Mouse (Mus musculus) common myeloid progenitor, adult 5-6 weeks (primary cell): ENCODE results near the gene Med27. TPM values are rescaled to one million over a fixed set of nuclear protein-coding genes. Genes with fewer than 3 reads are reported as not detected.

Experiments used
- ATAC-seq: replicated peaks from 2 replicates; pipeline ENCODE4 v1.8.0; 2016; ENCODE audit warnings: low read depth, mild to moderate bottlenecking, moderate TSS enrichment, inconsistent platforms; ENCODE audit not compliant: poor library complexity, severe bottlenecking
- total RNA-seq: library from RNA; stranded (forward); fragments of 200-1000, 187-1606 nt; gene quantifications from 2 replicates; pipeline ENCODE4 v1.2.3, GENCODE M21; 2017

The Med27 gene
- total RNA-seq, 1 experiment from 2014 or later = 21.3 TPM

- ATAC-seq = no peak
Observed at GRCm38 (mm10) chr2:29391086-29391485, 44.5 kb downstream of the Med27 start.

DNA sequence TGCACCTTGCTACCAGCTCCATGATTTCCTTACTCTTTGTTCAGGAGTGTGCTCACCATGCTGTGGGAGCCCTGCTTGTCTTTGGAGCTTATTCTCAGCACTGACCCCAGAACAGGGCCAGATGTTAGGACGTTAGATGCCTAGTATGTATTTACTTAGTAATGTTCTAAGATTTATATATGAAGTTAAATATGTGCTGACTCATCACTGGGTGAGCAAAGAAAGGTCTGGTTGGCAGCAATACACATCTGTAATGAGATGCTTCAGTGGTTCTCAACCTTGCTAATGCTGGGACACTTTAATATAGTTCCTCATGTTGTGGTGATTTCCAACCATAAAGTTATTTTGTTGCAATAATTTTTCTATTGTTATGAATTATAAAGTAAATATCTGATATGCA, 45.4 kb downstream of the Med27 start:
- no peak for ATAC-seq

- ATAC-seq = no peak
Observed at GRCm38 (mm10) chr2:29400234-29400633, 53.6 kb downstream of the Med27 start.

- ATAC-seq = no peak
Observed at GRCm38 (mm10) chr2:29400812-29401211, 54.2 kb downstream of the Med27 start.

GRCm38 (mm10) chr2:29401868-29402267, 55.2 kb downstream of the Med27 start:
- 0 out of 2 replicates have a peak, but pooled peaks have one; percentile 19 for ATAC-seq

DNA sequence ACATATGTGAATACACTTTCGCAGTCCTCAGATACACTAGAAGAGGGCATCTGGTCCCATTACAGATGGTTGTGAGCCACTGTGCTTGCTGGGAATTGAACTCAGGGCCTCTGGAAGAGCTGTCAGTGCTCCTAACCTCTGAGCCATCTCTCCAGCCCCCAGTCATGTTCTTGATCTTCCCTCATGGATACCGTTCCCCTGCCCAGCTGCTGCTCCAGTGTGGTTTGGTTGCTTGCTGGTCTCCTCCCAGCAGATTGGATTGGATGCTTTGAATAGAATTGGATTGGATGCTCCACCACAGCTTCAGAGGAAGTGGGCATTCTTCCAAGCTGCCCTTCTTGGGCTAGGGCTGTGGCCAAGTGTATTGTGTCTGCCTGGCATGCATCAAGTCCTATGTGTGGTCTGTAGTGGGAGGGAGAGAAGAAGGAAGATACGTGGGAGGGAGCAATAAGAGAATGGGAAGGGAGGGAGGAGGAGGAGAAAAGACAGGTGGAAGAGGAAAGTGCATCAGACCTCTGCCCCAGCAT, 56.0 kb downstream of the Med27 start:
- peak; percentile 39 for ATAC-seq

GRCm38 (mm10) chr2:29403799-29404530, 57.3 kb downstream of the Med27 start:
- no peak for ATAC-seq

GRCm38 (mm10) chr2:29404931-29405330, 58.3 kb downstream of the Med27 start:
- no peak for ATAC-seq

GRCm38 (mm10) chr2:29405848-29406247, 59.2 kb downstream of the Med27 start:
- no peak for ATAC-seq

DNA sequence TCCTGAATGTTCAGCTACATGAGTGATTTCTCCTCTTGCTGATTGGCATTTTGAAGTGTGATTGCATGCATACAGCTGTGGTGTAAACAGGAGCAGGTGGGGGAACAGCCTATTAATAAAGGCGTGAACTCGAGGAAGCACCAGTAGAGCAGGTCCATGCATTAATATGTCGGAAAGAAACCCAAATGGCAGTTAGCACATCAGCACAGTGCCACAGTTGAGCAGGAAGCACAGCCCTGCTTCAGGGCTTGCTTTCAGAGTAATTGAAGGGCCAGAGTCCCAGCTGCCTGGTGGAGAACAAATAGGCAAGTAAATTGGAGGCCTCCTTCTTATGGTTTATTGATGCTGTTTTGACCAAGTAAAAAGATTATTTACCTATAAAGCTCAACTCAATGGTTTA, 60.7 kb downstream of the Med27 start:
- ATAC-seq = no peak

DNA sequence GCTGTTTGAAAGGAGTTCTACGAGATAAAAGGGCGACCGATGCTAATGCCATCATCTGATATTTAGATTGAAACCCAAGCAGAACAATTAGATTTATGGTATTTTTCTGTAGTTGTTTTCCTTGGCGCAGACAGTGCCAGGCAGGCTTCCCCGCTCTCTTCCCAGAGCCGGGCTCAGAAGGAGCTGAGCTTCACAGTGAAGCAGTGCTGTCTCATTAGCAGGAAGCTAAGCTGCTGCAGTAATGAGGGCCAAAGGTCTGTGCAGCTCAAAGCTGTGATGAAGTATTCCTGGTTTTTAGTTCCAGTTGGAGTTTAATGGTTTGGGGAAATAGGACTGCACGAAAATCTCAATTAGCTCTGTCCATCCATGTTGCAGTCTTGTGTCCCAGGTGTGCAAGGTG, 61.1 kb downstream of the Med27 start:
- no peak for ATAC-seq

GRCm38 (mm10) chr2:29410884-29411283, 64.3 kb downstream of the Med27 start:
- ATAC-seq = no peak

DNA sequence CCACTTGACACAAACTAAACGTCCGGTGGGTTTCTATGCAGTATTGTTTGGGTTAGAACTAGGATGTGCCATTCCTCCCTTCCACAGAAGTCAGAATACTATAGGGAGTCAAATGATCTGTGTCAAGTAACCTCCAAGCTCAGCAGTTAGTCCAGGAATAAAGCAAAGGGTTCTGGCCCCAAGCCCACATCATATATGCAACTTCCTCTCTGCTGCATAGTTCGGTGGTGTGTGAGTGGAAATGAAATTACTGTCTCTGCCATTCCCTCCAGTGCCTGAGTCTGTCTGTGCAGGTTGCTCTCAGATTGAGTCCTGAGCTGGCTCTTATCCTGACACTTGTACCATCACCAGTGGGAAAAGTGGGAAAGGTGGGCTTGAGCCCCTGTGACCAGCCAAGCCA, 65.8 kb downstream of the Med27 start:
- ATAC-seq = peak; percentile 47; the same call in 1 of the 2 replicates

- ATAC-seq = no peak
Observed at GRCm38 (mm10) chr2:29413259-29413993, 66.8 kb downstream of the Med27 start.

- no peak for ATAC-seq
Observed at GRCm38 (mm10) chr2:29414852-29415473, 68.3 kb downstream of the Med27 start.

- peak; percentile 81 for ATAC-seq
Observed at GRCm38 (mm10) chr2:29418498-29418897, 71.9 kb downstream of the Med27 start.

DNA sequence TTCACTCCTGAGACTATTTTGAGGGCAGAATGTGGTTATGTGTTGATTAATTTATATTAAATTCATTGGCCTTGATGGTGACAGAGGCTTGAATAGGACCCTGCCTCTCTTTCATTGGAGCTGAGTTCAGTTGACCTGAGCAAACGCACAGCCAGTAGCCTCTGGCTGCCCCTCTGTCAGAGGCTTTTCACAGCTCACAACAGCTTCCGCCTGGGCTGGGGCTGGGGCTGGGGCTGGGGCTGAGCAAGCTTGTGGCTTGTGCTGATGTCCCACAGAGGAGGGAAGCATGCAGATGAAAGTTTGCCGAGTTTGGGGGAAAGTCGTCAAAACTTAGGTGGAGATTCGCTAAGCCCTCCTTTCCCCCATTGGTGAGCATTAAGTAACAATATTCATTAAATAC, 72.8 kb downstream of the Med27 start:
- ATAC-seq = no peak

- no peak for ATAC-seq
Observed at GRCm38 (mm10) chr2:29419946-29420345, 73.3 kb downstream of the Med27 start.

DNA sequence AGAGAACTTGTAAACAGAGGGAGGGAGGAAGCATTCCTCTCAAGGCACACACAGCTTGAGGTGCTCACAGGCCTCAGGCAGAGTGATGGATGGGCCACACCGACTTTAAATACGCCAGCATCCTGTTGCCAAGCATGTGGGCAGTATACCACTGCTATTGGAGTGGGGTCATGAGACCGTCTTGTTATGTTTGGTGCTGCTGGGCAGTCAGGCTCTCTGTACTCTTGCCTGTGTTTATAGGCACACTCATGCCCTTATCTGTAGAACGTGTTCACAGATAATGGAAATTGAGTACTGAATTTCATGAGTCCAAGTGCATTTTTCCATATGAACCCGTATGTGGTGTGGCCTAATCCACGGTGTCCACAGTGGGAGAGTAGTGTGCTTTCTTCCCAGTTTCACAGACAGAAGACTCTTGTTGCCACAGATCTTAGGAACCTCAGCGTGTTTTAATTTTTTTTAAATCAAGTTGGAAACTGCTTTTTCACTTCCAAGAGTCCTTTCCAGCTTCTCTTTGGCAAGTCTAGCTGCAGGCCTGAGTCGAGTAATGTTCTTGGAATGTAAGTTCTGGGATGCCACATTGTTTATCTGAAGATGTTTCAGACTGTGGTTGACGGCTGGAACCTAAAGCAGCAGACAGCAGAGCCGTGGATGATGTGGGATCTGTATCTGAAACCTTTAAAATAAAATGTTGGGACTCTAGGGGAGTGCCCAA, 75.7 kb downstream of the Med27 start:
- ATAC-seq = no peak

- no peak for ATAC-seq
Observed at GRCm38 (mm10) chr2:29423059-29423458, 76.4 kb downstream of the Med27 start.
